Mouse (Mus musculus): Measurements from ENCODE around the gene Scube2. TPM values are rescaled to one million over a fixed set of nuclear protein-coding genes. Genes with fewer than 3 reads are reported as not detected.

The Scube2 gene
- total RNA-seq, 2 experiments from 2014 or later, result 0.82 to 0.88 TPM

- intact Hi-C loops (cut with DNase I), result loop anchor here (10.0 kb wide), 1 partner anchor 141 kb away; no protein-coding TSS in a partner anchor
- DNase-seq (ENCODE audit: low spot score in 2 of 2), result no peak
Observed at GRCm38 (mm10) chr7:109754034-109754433, 111.4 kb downstream of the Scube2 start.

GRCm38 (mm10) chr7:109752008-109752925, 113.2 kb downstream of the Scube2 start, which contains the start of gene Tmem9b:
Tmem9b (minus strand) TSS chr7:109752875.
- DNase-seq (ENCODE audit: low spot score in 2 of 2), result peak; percentile 76 to 80
- intact Hi-C loops (cut with DNase I), result loop anchor here (10.0 kb wide), 1 partner anchor 143 kb away; no protein-coding TSS in a partner anchor

- DNase-seq (ENCODE audit: low spot score in 2 of 2), result no peak
- intact Hi-C loops (cut with DNase I), result loop anchor here (10.0 kb wide), 1 partner anchor 143 kb away; no protein-coding TSS in a partner anchor
Observed at GRCm38 (mm10) chr7:109751427-109752007, 114.0 kb downstream of the Scube2 start.

Other genes starting within 250 kb of the Scube2 start
- gene St5, start 162.1 kb downstream of the Scube2 start, total RNA-seq (2021), result 10 to 100 TPM; 14.1 to 16.8 TPM
- gene Akip1, start 162.0 kb downstream of the Scube2 start, total RNA-seq (2021), result 1 to 10 TPM; 3.9 to 4.5 TPM
- not detected for gene BC051019, start 141.8 kb downstream of the Scube2 start, total RNA-seq (2021)
- gene Ascl3, start 134.0 kb downstream of the Scube2 start, total RNA-seq (2021), result not detected
- gene Tmem9b, start 112.8 kb downstream of the Scube2 start, total RNA-seq (2021), result 10 to 100 TPM; 81.0 to 81.5 TPM
- 10 to 100 TPM; 87.2 to 87.8 TPM for gene Nrip3, start 83.7 kb downstream of the Scube2 start, total RNA-seq (2021)
- 100 to 1,000 TPM; 182 to 186 TPM for gene Dennd5a, start 94.8 kb upstream of the Scube2 start, total RNA-seq (2021)
- gene Tmem41b, start 121.2 kb upstream of the Scube2 start, total RNA-seq (2021), result 10 to 100 TPM; 54.7 to 55.1 TPM
- gene Ipo7, start 152.6 kb upstream of the Scube2 start, total RNA-seq (2021), result 10 to 100 TPM; 90.1 to 91.0 TPM
- gene Zfp143, start 195.5 kb upstream of the Scube2 start, total RNA-seq (2021), result 1 to 10 TPM; 9.5 to 10.0 TPM

All from left cerebral cortex, postnatal 14 days (tissue).